Mouse (Mus musculus): ENCODE data around the gene Defb38.

Gene Defb38

GRCm38 (mm10) chr8:19026466-19026865 is at the start of gene Defb38:
TSS of gene Defb38 (minus strand) at chr8:19026566.
- DNase-seq (ENCODE audit: low spot score) = no peak

DNA sequence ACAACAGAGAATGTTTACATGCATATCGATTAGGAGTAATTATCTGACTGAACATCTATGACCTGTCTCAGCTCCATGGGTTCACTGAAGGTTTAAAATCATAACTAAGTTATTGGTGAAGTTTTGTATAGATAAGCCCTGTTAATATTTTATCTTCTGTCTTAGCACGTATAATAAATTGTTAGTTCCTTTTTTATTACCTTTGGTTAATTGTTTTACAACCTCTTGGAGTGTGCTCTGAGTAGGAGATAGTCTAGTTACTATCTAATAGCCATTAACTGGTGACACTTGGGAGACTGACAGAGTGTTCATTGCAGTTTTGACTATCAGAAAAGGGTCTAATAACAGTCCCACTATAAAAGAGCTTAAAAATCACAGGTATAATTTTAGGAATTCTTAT is 39.6 kb upstream of the Defb38 start:
- no peak for DNase-seq (ENCODE audit: low spot score)

DNA sequence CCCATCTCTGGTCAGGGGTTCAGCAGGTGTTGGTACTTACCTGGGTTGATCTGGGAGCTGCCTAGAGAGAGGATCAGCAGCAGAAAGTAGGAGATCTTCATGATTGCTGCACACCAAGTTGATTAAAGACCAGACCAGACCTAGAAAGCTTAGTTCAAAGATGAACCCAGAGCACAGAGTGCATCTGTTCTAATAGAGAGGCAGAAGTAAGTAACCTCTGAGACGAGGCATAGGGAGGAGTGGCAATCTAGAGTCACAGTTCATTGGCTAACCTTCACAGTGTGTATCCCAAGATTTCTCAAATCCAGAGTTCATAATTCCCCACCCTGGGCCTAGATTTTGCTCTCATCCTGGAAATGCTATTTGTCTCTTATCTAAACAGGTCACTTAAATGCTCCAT is 38.3 kb upstream of the Defb38 start, which contains the start of gene Defb39:
Defb39 (minus strand) TSS at position 101 of the 400 bp plus-strand sequence.
- DNase-seq (ENCODE audit: low spot score) = no peak

GRCm38 (mm10) chr8:19062891-19063290 is 36.5 kb upstream of the Defb38 start:
- no peak for DNase-seq (ENCODE audit: low spot score)

GRCm38 (mm10) chr8:19045242-19045641 is 18.9 kb upstream of the Defb38 start:
- DNase-seq (ENCODE audit: low spot score) = no peak

Measured in retina, embryonic 14.5 days (tissue).